Mouse (Mus musculus): ENCODE results near the gene Pcyt1b. TPM values are rescaled to one million over a fixed set of nuclear protein-coding genes. Genes with fewer than 3 reads are reported as not detected.
A peak's percentile ranks its signal among the peaks of the same experiment; 100 is the strongest.

The Pcyt1b gene
- total RNA-seq, 2 experiments from 2014 or later, result 0.22 to 0.33 TPM

- intact Hi-C loops (cut with DNase I), result no loop called here
- no peak for DNase-seq
Observed at GRCm38 (mm10) chrX:93730854-93731253, 76.2 kb downstream of the Pcyt1b start.

- intact Hi-C loops (cut with DNase I), result no loop called here
- no peak for DNase-seq
Observed at GRCm38 (mm10) chrX:93732407-93732806, 77.7 kb downstream of the Pcyt1b start.

- intact Hi-C loops (cut with DNase I), result no loop called here
- no peak for DNase-seq
Observed at GRCm38 (mm10) chrX:93732975-93733748, 78.5 kb downstream of the Pcyt1b start.

DNA sequence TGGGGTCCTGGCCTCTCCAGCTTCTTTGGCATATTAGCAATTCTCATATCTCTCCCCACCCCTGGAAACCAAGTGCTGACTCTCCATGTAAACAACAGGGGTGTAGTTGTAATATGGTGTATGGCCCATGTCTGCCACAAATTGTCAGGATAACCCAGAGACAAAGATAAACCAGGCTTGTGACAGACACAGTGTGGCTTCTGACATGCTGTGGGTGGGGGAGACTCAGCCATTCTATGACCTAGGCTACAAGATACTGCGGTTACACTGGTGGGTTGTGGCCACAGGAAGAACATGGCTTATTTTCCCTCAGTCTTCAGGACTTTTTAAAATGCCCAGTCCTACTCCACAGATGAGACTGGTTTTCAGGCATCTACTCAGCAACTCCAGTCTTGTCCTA is 94.5 kb downstream of the Pcyt1b start:
- intact Hi-C loops (cut with DNase I), result no loop called here
- DNase-seq, result no peak

DNA sequence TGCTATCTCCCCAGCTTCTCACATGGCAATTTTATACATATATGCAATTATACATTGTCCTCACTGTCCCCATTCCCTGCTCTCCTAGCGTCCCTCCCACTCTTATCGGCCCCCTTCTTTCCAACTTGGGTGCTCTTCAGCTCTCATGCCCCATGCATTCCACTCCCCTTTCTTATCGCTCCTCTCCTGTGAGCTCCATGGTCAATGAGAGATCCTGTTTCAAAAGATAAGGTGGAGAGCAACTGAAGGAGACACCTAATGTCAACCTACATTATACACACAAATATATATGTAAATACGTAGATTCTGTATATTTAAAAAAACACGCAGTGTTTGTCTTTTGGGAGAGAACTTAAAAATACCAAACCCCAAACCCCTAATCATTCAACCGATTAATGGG is 95.9 kb downstream of the Pcyt1b start:
- no peak for DNase-seq
- intact Hi-C loops (cut with DNase I), result no loop called here

- intact Hi-C loops (cut with DNase I), result no loop called here
- DNase-seq, result no peak
Observed at GRCm38 (mm10) chrX:93755210-93755842, 100.7 kb downstream of the Pcyt1b start.

GRCm38 (mm10) chrX:93756867-93757455 is 102.3 kb downstream of the Pcyt1b start:
- intact Hi-C loops (cut with DNase I), result no loop called here
- DNase-seq, result no peak

DNA sequence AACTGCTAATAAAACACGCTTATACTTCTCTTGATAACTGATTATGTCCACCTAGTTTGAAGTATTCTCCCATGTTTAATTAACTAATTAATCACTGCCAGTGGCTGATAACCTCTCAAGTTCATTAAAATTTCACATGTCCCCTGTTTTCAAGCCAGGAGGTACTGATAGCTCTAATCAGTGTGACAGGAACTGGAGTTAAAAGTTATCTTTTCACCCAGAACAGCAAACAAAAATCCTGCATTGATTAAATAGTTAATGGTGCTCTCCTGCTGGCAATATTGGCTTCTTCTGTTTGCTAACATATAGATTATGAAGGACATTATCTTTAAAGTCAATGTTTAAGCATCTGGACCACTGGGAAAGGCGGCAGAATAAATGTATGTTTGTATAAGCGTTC is 106.1 kb downstream of the Pcyt1b start:
- no peak for DNase-seq
- intact Hi-C loops (cut with DNase I), result no loop called here

GRCm38 (mm10) chrX:93789562-93789961 is 134.9 kb downstream of the Pcyt1b start:
- DNase-seq, result no peak
- intact Hi-C loops (cut with DNase I), result no loop called here

DNA sequence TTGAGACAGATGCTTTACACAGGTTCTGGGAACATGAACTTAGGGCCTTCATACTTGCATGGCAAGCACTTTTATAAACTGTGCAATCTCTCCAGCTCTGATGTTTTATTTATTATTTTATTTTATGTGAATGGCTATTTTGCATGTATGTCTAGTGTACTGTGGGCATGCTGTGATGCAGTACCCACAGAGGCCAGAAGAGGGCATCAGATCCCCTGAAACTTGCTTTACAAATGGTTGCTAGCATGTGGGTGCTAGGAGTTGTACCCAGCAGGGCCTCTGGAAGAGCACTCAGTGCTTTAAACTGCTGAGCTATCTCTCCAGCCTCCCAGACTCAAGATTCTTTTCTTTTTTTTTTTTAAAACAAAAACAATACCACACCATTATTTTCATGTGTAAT is 138.5 kb downstream of the Pcyt1b start:
- peak; percentile 14 to 40 for DNase-seq
- intact Hi-C loops (cut with DNase I), result loop anchor here (1.0 to 10.0 kb wide), 2 partner anchors 96 to 718 kb away; no protein-coding TSS in a partner anchor

Other genes with a start within 250 kb of the Pcyt1b start
- 1 to 10 TPM; 5.5 to 7.9 TPM for gene Pola1, start 22.7 kb upstream of the Pcyt1b start, total RNA-seq (2021)
- gene Pdk3, start 177.3 kb downstream of the Pcyt1b start, total RNA-seq (2021), result 1 to 10 TPM; 6.0 to 7.4 TPM